Mouse (Mus musculus) ES-Bruce4 (cell line): ENCODE measurements around the gene Eif4g1.

Experiments
- CTCF ChIP-seq: IDR thresholded peaks from one replicate; pipeline ENCODE4 v1.8.1; 2011; ENCODE audit warnings: low read depth, low read length
- EP300 ChIP-seq: IDR thresholded peaks from 2 replicates; pipeline ENCODE4 v1.6.1; 2011; ENCODE audit warnings: low read depth, low read length; ENCODE audit not compliant: insufficient read depth
- POLR2A ChIP-seq: IDR thresholded peaks from one replicate; pipeline ENCODE4 v1.8.1; 2011; ENCODE audit warnings: low read length; ENCODE audit not compliant: insufficient read depth

- TF ChIP-seq POLR2A (no peak), CTCF (no peak), EP300 (no peak)
These were observed 53.7 kb downstream of the Eif4g1 start for GRCm38 (mm10) chr16:20721808-20722207.
